28 mouse cellular contexts compared by ENCODE assay signal in the genomic region with DNA sequence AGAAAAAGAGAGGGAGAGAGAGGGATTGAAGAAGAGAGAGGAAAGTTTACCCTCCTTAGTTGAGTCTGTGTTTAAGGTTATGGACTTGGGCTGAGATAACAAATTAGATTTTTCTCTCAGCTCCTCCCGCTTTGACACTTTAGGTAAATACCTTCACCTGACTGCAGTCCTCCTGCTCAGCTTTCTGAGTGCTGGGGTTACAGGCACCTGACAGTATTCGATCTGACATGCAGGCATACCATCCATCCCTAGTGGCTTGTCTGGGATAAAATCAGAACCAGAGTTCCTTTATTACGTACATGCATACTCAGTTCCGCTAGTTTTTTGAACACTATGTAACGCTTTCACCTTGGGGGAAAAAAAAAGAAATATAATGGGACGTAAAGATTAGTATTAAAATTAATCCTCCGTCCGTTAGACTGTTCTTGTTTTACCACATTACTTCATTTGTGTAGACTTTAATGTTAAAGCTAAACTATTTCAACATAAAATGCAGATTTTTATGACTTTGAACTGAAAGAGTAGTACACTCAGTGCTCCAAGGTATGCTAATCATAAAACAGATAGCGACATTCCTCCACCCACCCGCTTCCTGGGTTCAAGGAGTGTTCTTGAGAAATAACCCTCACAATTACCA. TPM values are rescaled to one million over a fixed set of nuclear protein-coding genes. Genes with fewer than 3 reads are reported as not detected.
DNase-seq lines count a peak whose midpoint lies in the region; ATAC-seq and TF ChIP-seq lines count a peak whose summit lies in the region.
"Had no signal": no experiment of that assay in that cellular context is flagged by ENCODE, and none has a peak within 500 bp of the region (broad histone marks: within the 10 kb centered on the region; RNA-seq: fewer than 3 reads in every experiment).

No protein-coding gene starts in this region.

- H3K27ac ChIP-seq in kidney, embryonic 15.5 days, result peak overlapping the region; percentile 56; the same call in 1 of the 2 replicates
- 0 out of 2 replicates have a peak overlapping the region, but pooled peaks have one; percentile 25 for H3K27ac ChIP-seq in kidney, postnatal 0 days
- no peak overlapping the region for H3K27ac ChIP-seq in hindbrain, embryonic 10.5 days
- H3K27ac ChIP-seq: embryonic facial prominence, embryonic 13.5 days; embryonic facial prominence, embryonic 15.5 days; forebrain, embryonic 10.5 days; forebrain, embryonic 12.5 days had no signal

- H3K4me3 ChIP-seq in kidney, embryonic 15.5 days (replicated peaks), result no peak overlapping the region
- H3K4me3 ChIP-seq in kidney, postnatal 0 days (replicated peaks; ENCODE audit: low read depth, low read length), result no peak overlapping the region
- no peak overlapping the region for H3K4me3 ChIP-seq in hindbrain, embryonic 10.5 days
- H3K4me3 ChIP-seq: embryonic facial prominence, embryonic 13.5 days; embryonic facial prominence, embryonic 15.5 days; erythroblast, embryonic 14.5 days; forebrain, embryonic 10.5 days; forebrain, embryonic 12.5 days had no signal

- no peak for TF ChIP-seq CTCF in kidney, postnatal 0 days (IDR thresholded peaks at IDR 0.05; ENCODE audit: low read depth)

- H3K36me3 ChIP-seq in kidney, embryonic 15.5 days, result peaks cover 51% of the 10 kb centered on the region
- H3K36me3 ChIP-seq in kidney, postnatal 0 days (ENCODE audit: insufficient read depth, low read length), result peaks cover 18% of the 10 kb centered on the region
- peaks cover 67% of the 10 kb centered on the region for H3K36me3 ChIP-seq in hindbrain, embryonic 10.5 days

- H3K9ac ChIP-seq in kidney, embryonic 15.5 days, result no peak overlapping the region
- H3K9ac ChIP-seq in kidney, postnatal 0 days (ENCODE audit: low read depth, low read length), result no peak overlapping the region
- H3K9ac ChIP-seq: embryonic facial prominence, embryonic 15.5 days; forebrain, embryonic 12.5 days had no signal

- peaks cover 7% of the 10 kb centered on the region for H3K4me1 ChIP-seq in kidney, embryonic 15.5 days
- H3K4me1 ChIP-seq in kidney, postnatal 0 days (replicated peaks; ENCODE audit: insufficient read depth, low read length), result no peaks in the 10 kb centered on the region; the same call in 1 of the 2 replicates
- peaks cover 14% of the 10 kb centered on the region for H3K4me1 ChIP-seq in hindbrain, embryonic 10.5 days (replicated peaks)

- no peak for ATAC-seq in kidney, embryonic 15.5 days (replicated peaks; ENCODE audit: low FRiP score)
- ATAC-seq in kidney, postnatal 0 days (replicated peaks; ENCODE audit: low FRiP score, low read depth), result no peak
- ATAC-seq: activated CD4-positive, CD25-positive, alpha-beta regulatory T cell, adult 4 months; CD4-positive, CD25-positive, alpha-beta regulatory T cell, adult 4 months; forebrain, embryonic 14.5 days; forebrain, embryonic 16.5 days; Patski had no signal

- H3K4me2 ChIP-seq in kidney, embryonic 15.5 days, result no peak overlapping the region
- H3K4me2 ChIP-seq in kidney, postnatal 0 days (ENCODE audit: low read length), result no peak overlapping the region
- H3K4me2 ChIP-seq: embryonic facial prominence, embryonic 13.5 days; embryonic facial prominence, embryonic 15.5 days; forebrain, embryonic 12.5 days had no signal

- DNase-seq in kidney, postnatal 36 days, result no peak
- DNase-seq in kidney, postnatal 0 days (ENCODE audit: low spot score), result no peak
- no peak for DNase-seq in kidney, adult 11 months
- peak; percentile 94 for DNase-seq in adipocyte (ENCODE audit: low spot score)
- no peak for DNase-seq in hindbrain, embryonic 10.5 days (ENCODE audit: low spot score)
- DNase-seq: adrenal gland, adult 2 months; adrenal gland, postnatal 10 days; adrenal gland, postnatal 25 days; B cell, adult 2 months; cerebellum, adult 11 months; cerebellum, adult 18-20 months; cerebellum, adult 8-10 months; cerebellum, adult 9-11 months; cerebellum, postnatal 14 days; cerebellum, postnatal 36 days; embryo, embryonic 11 days had no signal

- H3K27me3 ChIP-seq in kidney, embryonic 15.5 days, result no peaks in the 10 kb centered on the region
- no peaks in the 10 kb centered on the region for H3K27me3 ChIP-seq in kidney, postnatal 0 days (ENCODE audit: insufficient read depth, low read length)
- H3K27me3 ChIP-seq in hindbrain, embryonic 10.5 days (ENCODE audit: insufficient read depth, poor library complexity, severe bottlenecking), result no peaks in the 10 kb centered on the region
- H3K27me3 ChIP-seq: CH12.LX; embryonic facial prominence, embryonic 13.5 days; embryonic facial prominence, embryonic 15.5 days; forebrain, embryonic 12.5 days; Patski had no signal

- 96% methylated on average over 10 of the region's 10 CpGs for whole genome bisulfite sequencing in kidney, embryonic 15.5 days
- 96% methylated on average over 10 of the region's 10 CpGs for WGBS in kidney, postnatal 0 days
- 96% methylated on average over 10 of the region's 10 CpGs for WGBS in hindbrain, embryonic 10.5 days

- H3K9me3 ChIP-seq in kidney, embryonic 15.5 days (replicated peaks), result no peaks in the 10 kb centered on the region
- H3K9me3 ChIP-seq in kidney, postnatal 0 days (replicated peaks; ENCODE audit: low read length), result no peaks in the 10 kb centered on the region
- no peaks in the 10 kb centered on the region for H3K9me3 ChIP-seq in hindbrain, embryonic 10.5 days
- H3K9me3 ChIP-seq: embryonic facial prominence, embryonic 13.5 days; embryonic facial prominence, embryonic 15.5 days; forebrain, embryonic 10.5 days; forebrain, embryonic 12.5 days had no signal

RNA-seq across cellular contexts. Expression of a gene that starts 3.0 kb away (rescaled TPM):
- polyA plus RNA-seq in kidney, embryonic 15.5 days (2015; fragmentation: Nextera tagmentation; extraction: Ambion mirVana), result 14.8 and 15.0 TPM in 2 replicates
- polyA plus RNA-seq in kidney, postnatal 0 days (2015; fragmentation: Nextera tagmentation; extraction: Ambion mirVana), result 12.7 and 13.1 TPM in 2 replicates
- polyA plus RNA-seq in hindbrain, embryonic 10.5 days (2016; fragmentation: Nextera tagmentation; extraction: Ambion mirVana), result 22.0 and 22.2 TPM in 2 replicates
- polyA plus RNA-seq: erythroblast, embryonic 14.5 days had no signal

RNA-seq across cellular contexts. Expression of a gene that starts 38.6 kb away (rescaled TPM):
- polyA plus RNA-seq in kidney, embryonic 15.5 days (2015; fragmentation: Nextera tagmentation; extraction: Ambion mirVana), result 47.4 and 49.7 TPM in 2 replicates
- 22.0 and 24.5 TPM in 2 replicates for polyA plus RNA-seq in kidney, postnatal 0 days (2015; fragmentation: Nextera tagmentation; extraction: Ambion mirVana)
- polyA plus RNA-seq in hindbrain, embryonic 10.5 days (2016; fragmentation: Nextera tagmentation; extraction: Ambion mirVana), result 63.4 and 67.5 TPM in 2 replicates

RNA-seq across cellular contexts. Expression of a gene that starts 43.3 kb away (rescaled TPM):
- 65.3 and 69.0 TPM in 2 replicates for polyA plus RNA-seq in kidney, embryonic 15.5 days (2015; fragmentation: Nextera tagmentation; extraction: Ambion mirVana)
- 34.9 and 37.9 TPM in 2 replicates for polyA plus RNA-seq in kidney, postnatal 0 days (2015; fragmentation: Nextera tagmentation; extraction: Ambion mirVana)
- polyA plus RNA-seq in hindbrain, embryonic 10.5 days (2016; fragmentation: Nextera tagmentation; extraction: Ambion mirVana), result 70.6 and 94.1 TPM in 2 replicates
